Mouse (Mus musculus) embryonic facial prominence, embryonic 11.5 days (tissue): ENCODE measurements at regions not wholly inside any gene's neighbourhood (a gene's known extent, or its start where the extent isn't known, plus 50 kb on each side); places are given as distances from the start of the nearest gene placed in this dataset.

Experiments
- ATAC-seq: fragments of 200-750 bp; cut with Nextera tagmentation; replicated peaks from 2 replicates; pipeline ENCODE4 v1.8.0; 2017; ENCODE audit warnings: low read depth; ENCODE audit not compliant: insufficient number of reproducible peaks, low FRiP score, low TSS enrichment
- DNase-seq: peaks from one replicate; pipeline ENCODE4 v3.0.0-alpha.2; 2015; ENCODE audit warnings: low spot score
- H3K27ac ChIP-seq: fragments of 300-500 bp; sonication (generic); replicated peaks from 2 replicates; pipeline ENCODE4 v1.5.1; 2014; ENCODE audit warnings: mild to moderate bottlenecking, low read depth, low read length, control low read depth
- H3K27me3 ChIP-seq: fragments of 300-500 bp; sonication (generic); 2 replicates; pipeline ENCODE4 v1.6.1; 2014; ENCODE audit warnings: mild to moderate bottlenecking, low read length, moderate library complexity, mixed read lengths; ENCODE audit not compliant: control insufficient read depth, insufficient read depth
- H3K36me3 ChIP-seq: fragments of 300-500 bp; sonication (generic); replicated peaks from 2 replicates; pipeline ENCODE4 v1.6.1; 2014; ENCODE audit warnings: low read depth, mild to moderate bottlenecking, low read length, moderate library complexity, mixed read lengths; ENCODE audit not compliant: control insufficient read depth, insufficient read depth
- H3K4me1 ChIP-seq: fragments of 300-500 bp; sonication (generic); 2 replicates; pipeline ENCODE4 v1.6.1; 2014; ENCODE audit warnings: low read length, mixed read lengths; ENCODE audit not compliant: control insufficient read depth, insufficient read depth
- H3K4me2 ChIP-seq: fragments of 300-500 bp; sonication (generic); 2 replicates; pipeline ENCODE4 v1.6.1; 2014; ENCODE audit warnings: low read depth, mild to moderate bottlenecking, control low read depth, low read length, moderate library complexity
- H3K4me3 ChIP-seq: fragments of 300-500 bp; sonication (generic); 2 replicates; pipeline ENCODE4 v1.5.1; 2014; ENCODE audit warnings: low read depth, low read length, control low read depth
- H3K9ac ChIP-seq: fragments of 300-500 bp; sonication (generic); replicated peaks from 2 replicates; pipeline ENCODE4 v1.6.1; 2014; ENCODE audit warnings: mild to moderate bottlenecking, control low read depth, low read length
- H3K9me3 ChIP-seq: fragments of 300-500 bp; sonication (generic); replicated peaks from 2 replicates; pipeline ENCODE4 v1.6.1; 2016; ENCODE audit warnings: mild to moderate bottlenecking, low read length, inconsistent platforms, mixed read lengths; ENCODE audit not compliant: control insufficient read depth
- WGBS: fragments of 180-500 bp; shearing (Covaris S2); extraction: QIAGEN DNeasy Blood & Tissue Kit; methylation state at CpG from one replicate; pipeline ENCODE4 v1.1.7; 2014; 5-methylcytosine and 5-hydroxymethylcytosine counted together

DNA sequence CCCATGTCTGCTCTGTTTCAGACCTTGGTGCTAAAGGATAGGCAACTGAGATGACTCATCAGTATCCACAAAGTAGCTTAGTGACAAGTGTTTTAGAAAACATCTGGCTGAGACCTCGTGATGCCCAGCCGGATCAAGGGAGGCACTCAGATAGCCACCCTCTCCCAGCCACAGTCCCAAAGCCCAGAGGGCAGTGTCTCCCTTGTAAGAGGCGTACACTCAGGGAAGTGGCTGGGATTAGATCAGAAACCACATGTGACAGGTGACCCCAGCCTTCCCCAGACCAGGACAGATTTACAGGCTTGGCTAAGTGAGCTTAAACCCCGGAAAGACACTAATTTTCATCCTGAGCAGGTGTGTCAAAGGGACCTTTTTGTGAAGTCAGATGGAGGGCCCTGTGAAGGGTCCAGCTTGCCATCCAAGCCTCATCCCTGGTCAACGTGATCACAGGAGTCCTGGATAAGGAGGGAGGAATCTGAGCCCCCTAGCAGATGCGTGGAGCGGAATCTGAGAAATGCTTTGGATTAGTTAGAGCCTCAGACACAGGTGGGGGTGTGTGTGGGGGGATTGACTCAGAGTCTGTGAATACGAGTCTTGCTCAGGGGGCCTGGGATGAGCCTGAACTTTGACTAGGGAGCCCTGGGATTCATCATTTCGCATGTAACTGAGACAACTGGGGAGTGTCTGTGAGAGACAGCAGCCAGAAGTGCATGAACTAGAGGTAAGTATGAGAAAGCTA, 711.4 kb downstream of the Vrk1 start:
- no peak for DNase-seq
- Histone ChIP-seq H3K27ac (no peak overlapping the region), H3K27me3 (no peaks in the 10 kb centered on the region), H3K4me3 (no peak overlapping the region), H3K36me3 (no peaks in the 10 kb centered on the region), H3K4me1 (no peaks in the 10 kb centered on the region), H3K9ac (no peak overlapping the region), H3K9me3 (no peaks in the 10 kb centered on the region), H3K4me2 (no peak overlapping the region)
- 53% methylated on average over 9 of the region's 9 CpGs for WGBS
- ATAC-seq: no peak

GRCm38 (mm10) chr12:106722010-106722362, 712.0 kb downstream of the Vrk1 start:
- H3K9ac ChIP-seq: no peak overlapping the region
- H3K4me1 ChIP-seq: no peaks in the 10 kb centered on the region
- no peaks in the 10 kb centered on the region for H3K27me3 ChIP-seq
- DNase-seq (no peak), ATAC-seq (no peak)
- no peak overlapping the region for H3K4me2 ChIP-seq
- H3K4me3 ChIP-seq: no peak overlapping the region
- WGBS: 65% methylated on average over 2 of the region's 2 CpGs
- H3K36me3 ChIP-seq: no peaks in the 10 kb centered on the region
- no peaks in the 10 kb centered on the region for H3K9me3 ChIP-seq
- no peak overlapping the region for H3K27ac ChIP-seq

DNA sequence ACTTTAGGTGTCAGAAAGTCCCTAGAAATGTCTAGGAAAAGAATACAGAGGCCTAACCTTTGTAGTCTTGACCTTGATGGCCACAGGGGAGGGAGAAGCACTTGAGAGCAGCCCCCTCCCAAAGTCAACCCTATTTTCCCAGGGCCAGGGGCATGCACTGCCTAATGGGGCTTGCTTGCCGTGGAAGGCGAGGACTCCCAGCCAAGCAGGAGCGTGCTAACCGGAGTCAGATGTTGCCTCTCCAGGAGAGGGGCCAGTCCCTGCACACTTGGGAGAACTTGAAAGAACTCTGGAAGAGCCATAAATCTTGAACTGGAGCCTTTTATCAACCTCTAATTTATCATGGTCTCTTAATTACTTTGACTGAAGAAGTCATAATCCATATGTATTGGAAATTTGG, 712.7 kb downstream of the Vrk1 start:
- no peak; the same call in 1 of the 2 replicates for ATAC-seq
- 65% methylated on average over 4 of the region's 4 CpGs for WGBS
- Histone ChIP-seq H3K27me3 (no peaks in the 10 kb centered on the region), H3K36me3 (no peaks in the 10 kb centered on the region), H3K4me2 (no peak overlapping the region), H3K27ac (no peak overlapping the region), H3K9ac (no peak overlapping the region), H3K4me1 (no peaks in the 10 kb centered on the region), H3K4me3 (no peak overlapping the region), H3K9me3 (no peaks in the 10 kb centered on the region)
- peak; percentile 42 for DNase-seq

DNA sequence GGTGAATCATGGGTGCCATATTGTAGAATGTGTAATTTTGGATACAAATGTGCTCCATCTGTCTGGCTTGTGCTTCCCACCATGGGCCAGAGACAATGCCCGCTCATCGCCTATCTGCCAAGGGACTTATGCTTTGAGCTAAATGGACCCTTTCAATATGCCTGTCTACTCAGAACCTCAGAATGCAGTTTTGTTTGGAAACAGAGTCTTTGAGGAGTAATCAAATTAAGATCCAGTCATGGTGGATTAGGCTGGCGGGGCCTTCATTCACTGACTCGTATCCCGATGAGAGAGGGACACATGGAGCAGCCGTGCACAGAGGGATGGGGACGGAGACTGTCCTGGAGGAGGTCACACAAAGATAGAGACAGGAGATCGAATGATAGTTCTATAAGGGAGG, 716.9 kb downstream of the Vrk1 start:
- 59% methylated on average over 8 of the region's 8 CpGs for whole genome bisulfite sequencing
- no peak overlapping the region for H3K27ac ChIP-seq
- no peaks in the 10 kb centered on the region for H3K9me3 ChIP-seq
- no peak overlapping the region for H3K9ac ChIP-seq
- DNase-seq (no peak), ATAC-seq (no peak)
- H3K36me3 ChIP-seq: no peaks in the 10 kb centered on the region
- H3K4me1 ChIP-seq: no peaks in the 10 kb centered on the region
- H3K4me3 ChIP-seq: no peak overlapping the region
- H3K27me3 ChIP-seq: no peaks in the 10 kb centered on the region
- H3K4me2 ChIP-seq: no peak overlapping the region

DNA sequence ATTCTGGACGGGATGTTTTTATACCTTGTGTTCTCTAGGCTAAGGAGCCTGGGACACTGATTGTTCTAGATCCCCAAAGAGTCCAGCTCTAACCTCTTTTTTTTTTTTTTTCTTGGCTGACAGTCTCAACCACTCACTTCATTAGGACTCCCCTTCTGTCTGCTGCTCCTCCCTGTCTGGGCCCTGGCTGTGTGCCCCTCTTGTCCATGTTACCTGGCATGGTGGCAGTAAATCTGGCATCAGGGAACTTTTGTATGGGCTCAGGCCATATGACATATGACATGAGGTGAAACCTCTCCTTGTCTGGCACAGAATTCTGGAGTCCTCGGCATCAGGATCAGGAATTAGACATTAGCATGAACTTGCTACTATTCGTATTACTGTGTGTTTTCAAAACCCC, 717.5 kb downstream of the Vrk1 start:
- DNase-seq: no peak
- no peak overlapping the region for H3K27ac ChIP-seq
- H3K27me3 ChIP-seq: no peaks in the 10 kb centered on the region
- no peak overlapping the region for H3K9ac ChIP-seq
- WGBS: 92% methylated on average over 3 of the region's 3 CpGs
- H3K4me3 ChIP-seq: no peak overlapping the region
- H3K4me1 ChIP-seq: no peaks in the 10 kb centered on the region
- no peak for ATAC-seq
- H3K36me3 ChIP-seq: no peaks in the 10 kb centered on the region
- H3K9me3 ChIP-seq: no peaks in the 10 kb centered on the region
- no peak overlapping the region for H3K4me2 ChIP-seq

- no peaks in the 10 kb centered on the region for H3K9me3 ChIP-seq
- 70% methylated on average over 5 of the region's 5 CpGs for WGBS
Measured at GRCm38 (mm10) chr12:106729686-106730085, 719.7 kb downstream of the Vrk1 start.

DNA sequence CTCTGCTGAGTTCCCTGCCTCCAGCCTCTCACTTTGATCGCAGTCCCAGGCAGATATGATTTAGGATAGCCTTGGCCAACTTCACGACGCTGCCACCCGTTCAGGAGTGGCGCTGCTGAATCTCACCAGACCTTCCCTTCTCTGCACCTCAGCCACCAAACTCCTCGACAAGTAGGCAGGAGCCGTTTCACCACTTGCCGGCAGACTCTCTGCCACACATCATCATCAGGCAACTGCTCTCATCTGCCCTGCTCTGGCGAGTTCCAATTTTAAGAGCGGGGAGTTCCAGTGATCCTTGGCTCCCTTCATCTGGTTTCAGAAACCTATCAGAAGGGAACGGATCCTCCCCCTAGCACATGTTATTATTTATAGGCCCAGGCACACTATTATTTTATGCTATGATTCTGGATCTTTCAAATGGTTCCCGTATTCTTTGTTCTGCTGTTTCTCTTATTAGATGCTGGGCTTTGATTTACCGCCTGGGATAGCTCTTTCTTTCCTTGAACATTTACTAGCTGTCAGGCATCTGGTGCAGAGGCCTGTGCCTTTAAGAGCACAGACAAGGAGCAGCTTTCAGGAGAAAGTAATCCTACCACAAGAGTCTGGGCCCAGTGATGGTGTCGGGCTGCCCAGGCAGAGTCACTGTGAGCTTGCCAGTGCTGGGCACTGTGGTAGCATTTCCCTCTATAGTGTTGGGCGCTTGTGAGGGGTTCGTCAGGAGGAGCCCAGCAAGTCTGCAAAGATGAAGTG, 722.3 kb downstream of the Vrk1 start:
- ATAC-seq (no peak), DNase-seq (no peak)
- Histone ChIP-seq H3K4me2 (no peak overlapping the region), H3K4me1 (no peaks in the 10 kb centered on the region), H3K27me3 (no peaks in the 10 kb centered on the region), H3K27ac (0 out of 2 replicates have a peak overlapping the region, but pooled peaks have one; percentile 13), H3K9ac (no peak overlapping the region), H3K36me3 (no peaks in the 10 kb centered on the region), H3K4me3 (no peak overlapping the region), H3K9me3 (no peaks in the 10 kb centered on the region)
- WGBS: 69% methylated on average over 16 of the region's 16 CpGs

More at GRCm38 (mm10) chr12:106729686-106730085, 719.7 kb downstream of the Vrk1 start:
- no peak; the same call in 1 of the 2 replicates for ATAC-seq
- no peak overlapping the region for H3K4me3 ChIP-seq
- no peaks in the 10 kb centered on the region for H3K4me1 ChIP-seq
- H3K27me3 ChIP-seq: no peaks in the 10 kb centered on the region
- H3K36me3 ChIP-seq: no peaks in the 10 kb centered on the region
- no peak overlapping the region for H3K4me2 ChIP-seq
- no peak overlapping the region for H3K27ac ChIP-seq
- peak; percentile 34 for DNase-seq
- H3K9ac ChIP-seq: no peak overlapping the region

DNA sequence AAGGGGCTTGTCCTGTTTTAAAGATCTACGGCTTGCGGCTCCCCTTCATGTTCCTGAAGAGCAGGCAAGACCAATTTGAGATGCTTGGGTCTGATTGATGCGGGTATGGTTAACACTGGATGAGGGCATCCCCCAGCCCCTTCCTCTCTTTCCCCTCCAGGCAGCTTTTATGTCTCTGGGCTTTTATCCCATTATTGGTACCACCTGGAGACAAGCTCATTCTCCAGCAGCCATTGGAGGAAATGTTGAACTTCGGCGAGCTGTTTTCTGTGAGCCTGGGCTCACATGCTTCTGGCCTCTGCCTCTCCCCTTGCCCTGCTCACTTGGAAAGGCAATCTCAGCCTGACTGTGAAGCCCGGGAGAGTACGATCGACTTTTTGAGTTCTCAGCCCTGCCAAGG, 738.7 kb downstream of the Vrk1 start:
- H3K4me1 ChIP-seq: no peaks in the 10 kb centered on the region
- no peak overlapping the region for H3K9ac ChIP-seq
- H3K27me3 ChIP-seq: no peaks in the 10 kb centered on the region
- no peak for ATAC-seq
- no peak overlapping the region for H3K4me3 ChIP-seq
- no peak overlapping the region for H3K4me2 ChIP-seq
- H3K27ac ChIP-seq: no peak overlapping the region
- DNase-seq: peak; percentile 76
- 48% methylated on average over 8 of the region's 8 CpGs for WGBS
- no peaks in the 10 kb centered on the region for H3K36me3 ChIP-seq
- no peaks in the 10 kb centered on the region for H3K9me3 ChIP-seq
